Mouse (Mus musculus) forebrain, embryonic 10.5 days (tissue): ENCODE measurements around the gene Gm28308. TPM values are rescaled to one million over a fixed set of nuclear protein-coding genes. Genes with fewer than 3 reads are reported as not detected.

ENCODE experiments used
- DNase-seq: peaks from one replicate; pipeline ENCODE4 v3.0.0-alpha.2; 2017; ENCODE audit warnings: low spot score; ENCODE audit errors: extremely low spot score
- H3K27ac ChIP-seq: fragments of 300-500 bp; sonication (generic); 2 replicates; pipeline ENCODE4 v1.5.1; 2016; ENCODE audit warnings: mild to moderate bottlenecking
- H3K27me3 ChIP-seq: fragments of 300-500 bp; sonication (generic); 2 replicates; pipeline ENCODE4 v1.6.1; 2016; ENCODE audit warnings: mild to moderate bottlenecking; ENCODE audit not compliant: poor library complexity, severe bottlenecking
- H3K36me3 ChIP-seq: fragments of 300-500 bp; sonication (generic); replicated peaks from 2 replicates; pipeline ENCODE4 v1.6.1; 2016; ENCODE audit warnings: mild to moderate bottlenecking, moderate library complexity
- H3K4me1 ChIP-seq: fragments of 300-500 bp; sonication (generic); 2 replicates; pipeline ENCODE4 v1.6.1; 2016
- H3K4me3 ChIP-seq: fragments of 300-500 bp; sonication (generic); 2 replicates; pipeline ENCODE4 v1.5.1; 2016; ENCODE audit warnings: mild to moderate bottlenecking, moderate library complexity
- H3K9me3 ChIP-seq: fragments of 300-500 bp; sonication (generic); 2 replicates; pipeline ENCODE4 v1.6.1; 2016; ENCODE audit warnings: mild to moderate bottlenecking, moderate library complexity
- WGBS: fragments of 180-500 bp; shearing (Covaris S2); methylation state at CpG from one replicate; pipeline ENCODE4 v1.1.7; 2016; 5-methylcytosine and 5-hydroxymethylcytosine counted together
- polyA plus RNA-seq: library from polyadenylated mRNA; unstranded; fragments of >200 nt; fragmentation: Nextera tagmentation; extraction: Ambion mirVana; gene quantifications from 2 replicates; pipeline ENCODE4 v1.2.1, GENCODE M21; 2016

The Gm28308 gene
- polyA plus RNA-seq, 1 experiment from 2014 or later = not detected

DNA sequence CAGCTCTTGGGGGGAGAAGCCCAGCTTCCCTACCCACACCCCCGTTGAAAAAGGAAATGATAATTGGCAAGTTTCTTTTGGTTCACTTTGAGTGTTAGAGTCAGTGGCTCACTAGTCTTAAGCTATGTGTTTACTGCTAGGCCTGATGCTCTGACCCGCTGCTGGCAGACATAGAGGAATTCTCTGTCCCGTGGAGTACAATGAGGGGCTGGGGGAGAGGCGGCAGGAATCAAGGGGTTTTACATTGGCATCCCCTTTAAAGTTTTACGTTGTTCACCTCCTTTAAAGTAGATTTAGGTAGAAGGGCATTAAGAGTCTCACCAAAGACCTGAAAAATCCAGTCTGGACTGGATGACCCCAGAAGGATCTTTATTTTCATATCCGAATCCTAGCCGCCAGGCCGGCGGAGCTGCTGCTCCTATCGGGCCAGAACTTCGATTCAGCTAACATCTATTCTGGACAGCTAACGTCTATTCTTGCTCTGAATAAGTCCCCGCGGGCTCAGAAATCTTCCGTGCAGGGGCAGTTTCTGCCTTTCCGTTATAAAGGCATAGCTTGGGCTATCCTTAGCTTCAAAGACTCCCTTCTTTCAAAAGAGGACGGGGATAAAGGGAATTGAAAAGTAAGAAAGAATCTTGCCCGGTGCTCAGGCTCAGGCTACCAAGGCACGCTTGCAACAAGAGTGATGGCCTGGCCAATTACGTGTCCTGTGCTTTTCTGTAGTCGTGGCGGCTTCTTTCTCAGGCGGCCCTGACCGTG is 39.1 kb upstream of the Gm28308 start:
- H3K4me1 ChIP-seq = peaks cover 5% of the 10 kb centered on the region
- DNase-seq = no peak
- no peaks in the 10 kb centered on the region for H3K36me3 ChIP-seq
- H3K27ac ChIP-seq = no peak overlapping the region
- H3K4me3 ChIP-seq = no peak overlapping the region
- under 1% methylated on average over 24 of the region's 24 CpGs for WGBS
- peaks cover 100% of the 10 kb centered on the region for H3K27me3 ChIP-seq
- H3K9me3 ChIP-seq = no peaks in the 10 kb centered on the region

DNA sequence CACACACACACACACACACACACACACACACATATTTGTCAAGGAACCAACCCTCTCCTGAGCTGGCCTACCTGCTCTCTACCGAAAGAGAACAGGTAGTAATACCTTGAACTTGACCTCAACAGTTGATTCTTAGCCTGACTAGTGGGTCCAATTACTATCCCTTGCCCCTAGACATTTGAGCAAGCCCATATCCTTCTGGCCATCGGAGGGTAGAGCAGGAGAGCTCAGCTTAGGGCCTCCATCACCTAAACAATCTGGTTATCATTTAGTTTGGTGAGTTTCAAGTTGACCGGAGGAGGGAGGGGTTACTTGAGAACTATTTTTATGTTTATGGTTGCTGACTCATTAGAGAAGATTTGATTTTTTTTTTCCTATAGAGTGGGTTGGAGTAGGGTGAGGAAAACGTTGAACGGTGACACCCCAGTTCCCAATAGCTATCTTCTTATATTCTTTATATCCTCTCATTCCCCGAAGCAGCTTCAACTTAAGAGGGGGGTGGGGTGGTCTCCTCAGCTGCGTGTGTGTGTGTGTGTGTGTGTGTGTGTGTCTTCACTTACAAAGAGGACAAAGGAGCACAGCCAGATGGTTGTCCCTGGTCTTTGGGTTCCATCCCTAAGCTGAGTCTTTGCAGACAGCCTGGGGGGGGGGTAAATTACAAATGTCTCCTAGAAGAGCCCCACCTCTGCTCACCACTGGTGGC is 38.2 kb upstream of the Gm28308 start:
- H3K9me3 ChIP-seq = no peaks in the 10 kb centered on the region
- no peak overlapping the region for H3K27ac ChIP-seq
- H3K36me3 ChIP-seq = no peaks in the 10 kb centered on the region
- peaks cover 5% of the 10 kb centered on the region for H3K4me1 ChIP-seq
- no peak for DNase-seq
- H3K4me3 ChIP-seq = no peak overlapping the region
- WGBS = 8% methylated on average over 7 of the region's 7 CpGs
- H3K27me3 ChIP-seq = peaks cover 100% of the 10 kb centered on the region

DNA sequence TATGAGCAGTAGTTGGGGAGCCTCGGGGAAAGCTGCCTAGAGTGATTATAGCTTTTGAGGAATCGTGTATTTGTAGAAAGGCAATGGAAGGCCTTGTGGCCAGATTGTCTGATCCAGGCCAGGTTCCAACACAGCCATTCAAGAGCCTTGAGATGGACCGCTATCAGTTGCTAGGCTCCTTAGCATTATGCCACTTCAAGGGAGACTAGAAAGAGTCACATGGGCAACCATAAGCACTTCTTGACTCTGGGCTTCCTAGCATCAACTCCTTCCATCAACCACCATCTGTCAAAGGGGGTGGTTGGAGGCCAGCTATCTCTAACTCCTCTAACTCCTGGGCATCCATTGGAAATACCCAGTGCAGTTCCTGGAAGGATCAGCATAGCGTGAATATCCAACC is 36.7 kb upstream of the Gm28308 start:
- Histone ChIP-seq H3K27me3 (peaks cover 100% of the 10 kb centered on the region), H3K4me1 (peaks cover 16% of the 10 kb centered on the region), H3K27ac (no peak overlapping the region), H3K4me3 (no peak overlapping the region), H3K9me3 (no peaks in the 10 kb centered on the region), H3K36me3 (no peaks in the 10 kb centered on the region)
- no peak for DNase-seq
- under 1% methylated on average over 4 of the region's 4 CpGs for WGBS

GRCm38 (mm10) chr6:52249415-52249738 is 36.2 kb upstream of the Gm28308 start:
- WGBS = under 1% methylated on average over 16 of the region's 16 CpGs
- peaks cover 100% of the 10 kb centered on the region for H3K27me3 ChIP-seq
- no peak for DNase-seq
- H3K36me3 ChIP-seq = no peaks in the 10 kb centered on the region
- no peaks in the 10 kb centered on the region for H3K9me3 ChIP-seq
- peaks cover 16% of the 10 kb centered on the region for H3K4me1 ChIP-seq
- H3K4me3 ChIP-seq = no peak overlapping the region
- no peak overlapping the region for H3K27ac ChIP-seq

- under 1% methylated on average over 27 of the region's 27 CpGs for whole genome bisulfite sequencing
- H3K4me1 ChIP-seq = peaks cover 16% of the 10 kb centered on the region
Measured at GRCm38 (mm10) chr6:52248638-52249414, 35.7 kb upstream of the Gm28308 start.

DNA sequence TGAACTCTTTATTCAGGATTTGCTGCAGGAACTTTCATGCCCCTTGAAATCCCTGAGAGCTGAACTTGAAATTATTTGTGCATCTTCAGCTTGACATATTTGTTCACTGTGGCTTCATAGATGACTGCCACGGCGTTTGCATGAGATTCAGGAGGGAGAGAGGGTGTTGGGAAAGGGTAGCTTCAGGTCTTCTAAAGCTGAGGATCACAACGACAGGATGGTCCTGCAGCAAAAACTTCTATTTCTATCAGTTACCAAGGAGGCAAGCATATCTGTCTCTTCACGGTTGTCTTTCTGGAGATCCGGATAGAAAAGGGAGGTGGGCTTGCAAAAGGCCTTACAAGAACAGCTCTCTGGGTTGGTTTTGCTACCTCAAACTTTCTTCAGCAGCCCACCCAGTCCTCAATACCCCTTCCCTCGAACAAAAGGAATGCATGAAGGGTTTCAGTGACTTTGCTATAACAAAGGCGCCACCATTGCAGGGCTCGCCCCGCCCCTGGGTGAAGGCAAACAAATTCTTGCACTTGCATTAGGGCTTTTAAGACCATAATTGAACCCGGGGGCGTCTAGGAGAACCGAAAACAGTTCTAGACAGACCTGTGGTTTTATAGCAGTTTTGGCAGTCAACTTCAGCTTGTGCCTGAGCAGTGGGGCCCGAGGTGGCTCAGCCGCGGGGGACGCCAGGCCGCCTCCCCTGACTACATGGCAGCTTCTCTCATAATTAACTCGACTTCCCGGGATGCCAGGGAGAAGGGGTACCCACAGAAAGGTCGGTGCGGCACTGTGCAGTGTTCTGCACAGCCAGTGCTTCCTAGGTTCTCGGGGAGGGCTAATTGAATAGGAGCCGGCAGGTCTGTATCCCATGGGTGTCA is 34.9 kb upstream of the Gm28308 start:
- H3K27ac ChIP-seq = no peak overlapping the region
- no peak for DNase-seq

More at GRCm38 (mm10) chr6:52248638-52249414, 35.7 kb upstream of the Gm28308 start:
- no peak overlapping the region for H3K27ac ChIP-seq
- H3K36me3 ChIP-seq = no peaks in the 10 kb centered on the region
- H3K4me3 ChIP-seq = no peak overlapping the region
- H3K27me3 ChIP-seq = peaks cover 100% of the 10 kb centered on the region
- no peaks in the 10 kb centered on the region for H3K9me3 ChIP-seq
- DNase-seq = no peak

GRCm38 (mm10) chr6:52246916-52247315 is 33.8 kb upstream of the Gm28308 start:
- H3K4me3 ChIP-seq = no peak overlapping the region
- H3K27me3 ChIP-seq = peaks cover 100% of the 10 kb centered on the region
- no peaks in the 10 kb centered on the region for H3K9me3 ChIP-seq
- DNase-seq = no peak
- H3K27ac ChIP-seq = no peak overlapping the region
- H3K4me1 ChIP-seq = peaks cover 11% of the 10 kb centered on the region
- 8% methylated on average over 3 of the region's 3 CpGs for WGBS
- no peaks in the 10 kb centered on the region for H3K36me3 ChIP-seq

More for the DNA sequence above, 34.9 kb upstream of the Gm28308 start:
- H3K4me3 ChIP-seq = no peak overlapping the region
- H3K4me1 ChIP-seq = peaks cover 11% of the 10 kb centered on the region
- no peaks in the 10 kb centered on the region for H3K9me3 ChIP-seq
- peaks cover 100% of the 10 kb centered on the region for H3K27me3 ChIP-seq
- 2% methylated on average over 23 of the region's 23 CpGs for WGBS
- H3K36me3 ChIP-seq = no peaks in the 10 kb centered on the region

DNA sequence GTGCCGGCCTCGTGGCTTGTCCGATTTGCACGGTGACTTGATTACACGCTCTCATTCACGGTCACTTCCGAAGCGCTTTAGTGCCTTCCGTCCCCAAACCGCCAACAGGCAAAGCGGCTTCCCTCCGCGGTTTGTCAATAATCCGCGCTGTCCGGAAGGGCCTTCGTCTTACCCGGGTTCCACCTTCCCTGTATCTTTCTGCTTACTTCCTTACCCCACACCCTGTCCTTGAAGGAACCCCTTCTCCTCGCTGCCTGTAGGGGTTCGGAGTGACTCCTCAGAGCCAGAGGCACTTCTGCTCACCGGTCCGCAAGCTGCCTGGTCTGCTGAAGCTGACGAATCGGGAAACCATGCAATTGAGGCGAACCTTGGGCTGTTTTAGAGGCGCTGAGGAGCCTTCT is 33.3 kb upstream of the Gm28308 start:
- no peak for DNase-seq
- WGBS = under 1% methylated on average over 26 of the region's 26 CpGs

DNA sequence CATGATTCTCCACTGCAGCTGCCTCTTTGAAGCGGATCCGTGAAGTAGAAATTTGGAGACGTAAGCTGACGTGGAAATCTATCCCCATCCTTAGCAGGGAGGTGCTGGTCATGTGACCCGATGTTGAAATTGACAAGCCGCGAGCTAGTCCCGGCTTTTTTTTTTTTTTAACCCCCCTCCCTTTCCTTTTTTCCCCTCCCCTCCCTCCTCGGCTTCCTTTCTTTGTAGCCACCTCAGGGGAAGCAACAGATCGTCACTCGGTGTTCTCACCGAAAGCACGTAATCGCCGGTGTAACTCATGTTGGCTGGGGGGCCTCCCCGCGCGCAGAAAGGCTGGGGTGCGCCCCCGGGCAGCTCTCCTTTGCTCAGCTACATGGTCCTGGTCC is 32.6 kb upstream of the Gm28308 start, which contains the start of gene Hoxa11:
Gene Hoxa11 (minus strand): TSS at position 54 of the 386 bp plus-strand sequence.
- Histone ChIP-seq H3K27ac (no peak within 1 kb of the TSS), H3K4me3 (no peak within 1 kb of the TSS), H3K36me3 (no peaks in the 10 kb centered on the region), H3K27me3 (peaks cover 100% of the 10 kb centered on the region), H3K4me1 (peaks cover 12% of the 10 kb centered on the region), H3K9me3 (no peaks in the 10 kb centered on the region)
- no peak for DNase-seq
- WGBS = 1% methylated on average over 20 of the region's 20 CpGs

More for the DNA sequence above, 33.3 kb upstream of the Gm28308 start:
- Histone ChIP-seq H3K4me3 (no peak overlapping the region), H3K27ac (no peak overlapping the region), H3K9me3 (no peaks in the 10 kb centered on the region), H3K4me1 (peaks cover 11% of the 10 kb centered on the region), H3K36me3 (no peaks in the 10 kb centered on the region), H3K27me3 (peaks cover 100% of the 10 kb centered on the region)

- Histone ChIP-seq H3K9me3 (no peaks in the 10 kb centered on the region), H3K27ac (no peak overlapping the region), H3K27me3 (peaks cover 100% of the 10 kb centered on the region), H3K4me1 (peaks cover 17% of the 10 kb centered on the region), H3K36me3 (no peaks in the 10 kb centered on the region), H3K4me3 (no peak overlapping the region)
- under 1% methylated on average over 71 of the region's 71 CpGs for WGBS
- no peak for DNase-seq
Measured at GRCm38 (mm10) chr6:52245040-52245756, 32.1 kb upstream of the Gm28308 start.

GRCm38 (mm10) chr6:52244471-52245039 is 31.4 kb upstream of the Gm28308 start:
- 1% methylated on average over 23 of the region's 23 CpGs for WGBS
- Histone ChIP-seq H3K4me3 (no peak overlapping the region), H3K27ac (no peak overlapping the region), H3K9me3 (no peaks in the 10 kb centered on the region), H3K27me3 (peaks cover 100% of the 10 kb centered on the region), H3K4me1 (peaks cover 19% of the 10 kb centered on the region), H3K36me3 (no peaks in the 10 kb centered on the region)
- DNase-seq = no peak
